ENCODE assay signal across 10 mouse cellular contexts in genomic region chr11:113901906-113902305, GRCm38 (mm10).
"Had no signal": no experiment of that assay in that cellular context is flagged by ENCODE, and none has a peak within 500 bp of the region (broad histone marks: within the 10 kb centered on the region; RNA-seq: fewer than 3 reads in every experiment).

No protein-coding gene starts in this region.

- DNase-seq: kidney, postnatal 36 days; layer of hippocampus, postnatal 36 days; left cerebral cortex, postnatal 4 days; liver, postnatal 0 days; lung, postnatal 10 days; lung, postnatal 36 days; retina, postnatal 1 day; right cerebral cortex, postnatal 25 days; spleen, adult 18-20 months; thymus, postnatal 25 days had no signal
